Mouse (Mus musculus) megakaryocyte, embryonic 14.5 days (primary cell): ENCODE measurements around the gene Acly. TPM values are rescaled to one million over a fixed set of nuclear protein-coding genes. Genes with fewer than 3 reads are reported as not detected.

Experiments
- H3K27me3 ChIP-seq: replicated peaks from 2 replicates; pipeline ENCODE3; 2012; ENCODE audit warnings: inconsistent platforms
- H3K36me3 ChIP-seq: replicated peaks from 2 replicates; pipeline ENCODE3; 2012; ENCODE audit warnings: low read length, inconsistent platforms, mixed read lengths
- H3K4me1 ChIP-seq: 2 replicates; pipeline ENCODE4 v1.6.1; 2012; ENCODE audit warnings: inconsistent platforms
- H3K4me3 ChIP-seq: replicated peaks from 2 replicates; pipeline ENCODE3; 2012; ENCODE audit warnings: moderate library complexity, mild to moderate bottlenecking, inconsistent platforms
- H3K9me3 ChIP-seq: 2 replicates; pipeline ENCODE4 v1.6.1; 2012; ENCODE audit warnings: inconsistent platforms
- FLI1 ChIP-seq: IDR thresholded peaks from 2 replicates; pipeline ENCODE4 v1.6.1; 2012; ENCODE audit warnings: low read length, inconsistent platforms, mixed read lengths
- GATA1 ChIP-seq: IDR thresholded peaks from 3 replicates; pipeline ENCODE4 v1.6.1; 2012; ENCODE audit warnings: mixed read lengths, low read length, inconsistent platforms, borderline replicate concordance
- polyA plus RNA-seq: library from polyadenylated mRNA; stranded (reverse); fragments of >175 nt; gene quantifications from 2 replicates; pipeline ENCODE4 v1.2.3, GENCODE M21; 2012; ENCODE audit warnings: low replicate concordance; ENCODE audit not compliant: insufficient read depth

Acly gene
- polyA plus RNA-seq, 1 experiment = 21.1 TPM

DNA sequence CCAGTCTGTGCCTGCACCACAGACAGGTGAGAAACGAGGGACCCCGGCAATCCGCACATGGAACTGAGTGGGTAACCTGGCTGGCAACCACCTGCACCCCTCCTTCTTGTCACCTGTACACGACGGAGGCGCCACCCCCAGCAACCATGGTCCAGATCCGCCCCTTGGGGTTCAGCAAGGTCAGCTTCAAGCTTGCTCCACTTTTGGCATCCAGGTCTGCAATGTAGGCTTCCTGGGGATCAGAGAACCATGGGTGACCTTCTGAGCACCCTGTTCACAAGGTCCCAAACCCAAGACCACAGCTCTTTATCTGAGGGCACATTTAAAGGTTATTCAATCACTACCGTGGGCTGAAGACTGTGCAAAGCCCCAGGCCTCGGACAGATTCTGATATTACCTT, 12.0 kb downstream of the Acly start:
- Histone ChIP-seq H3K36me3 (peaks cover 100% of the 10 kb centered on the region), H3K4me3 (no peak overlapping the region), H3K27me3 (no peaks in the 10 kb centered on the region), H3K4me1 (peaks cover 16% of the 10 kb centered on the region; the same call in 1 of the 2 replicates), H3K9me3 (no peaks in the 10 kb centered on the region)
- no peak for TF ChIP-seq GATA1
- no peak for TF ChIP-seq FLI1

GRCm38 (mm10) chr11:100515061-100515460, 12.7 kb downstream of the Acly start:
- H3K27me3 ChIP-seq = no peaks in the 10 kb centered on the region
- no peaks in the 10 kb centered on the region for H3K9me3 ChIP-seq
- TF ChIP-seq GATA1 (no peak), FLI1 (no peak)
- peaks cover 11% of the 10 kb centered on the region; the same call in 1 of the 2 replicates for H3K4me1 ChIP-seq
- H3K36me3 ChIP-seq = peaks cover 100% of the 10 kb centered on the region
- H3K4me3 ChIP-seq = no peak overlapping the region

DNA sequence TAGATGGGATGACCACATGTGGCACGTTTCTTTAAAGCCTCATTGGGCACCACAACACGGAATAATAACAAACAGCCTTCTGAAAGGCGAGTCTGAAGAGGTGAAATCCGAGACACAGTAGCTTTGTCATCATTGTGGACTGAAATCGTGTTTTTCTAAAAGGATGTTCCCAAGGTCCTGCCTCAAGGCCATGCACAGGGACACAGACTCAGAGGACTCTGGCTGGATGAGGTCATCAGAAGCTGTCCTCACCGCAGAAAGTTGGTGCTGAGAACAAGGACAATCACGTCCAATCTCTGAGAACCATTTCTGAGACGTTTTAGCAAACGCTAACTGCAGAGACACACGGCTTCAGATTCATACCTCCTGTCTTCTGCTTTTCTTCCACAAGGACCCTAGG, 14.1 kb downstream of the Acly start:
- no peaks in the 10 kb centered on the region for H3K27me3 ChIP-seq
- TF ChIP-seq GATA1 = no peak
- TF ChIP-seq FLI1 = no peak
- H3K4me1 ChIP-seq = no peaks in the 10 kb centered on the region
- no peak overlapping the region for H3K4me3 ChIP-seq
- H3K36me3 ChIP-seq = peaks cover 100% of the 10 kb centered on the region
- H3K9me3 ChIP-seq = no peaks in the 10 kb centered on the region

- TF ChIP-seq GATA1 (no peak), FLI1 (no peak)
- peaks cover 100% of the 10 kb centered on the region for H3K36me3 ChIP-seq
Measured at GRCm38 (mm10) chr11:100512384-100512783, 15.4 kb downstream of the Acly start.

DNA sequence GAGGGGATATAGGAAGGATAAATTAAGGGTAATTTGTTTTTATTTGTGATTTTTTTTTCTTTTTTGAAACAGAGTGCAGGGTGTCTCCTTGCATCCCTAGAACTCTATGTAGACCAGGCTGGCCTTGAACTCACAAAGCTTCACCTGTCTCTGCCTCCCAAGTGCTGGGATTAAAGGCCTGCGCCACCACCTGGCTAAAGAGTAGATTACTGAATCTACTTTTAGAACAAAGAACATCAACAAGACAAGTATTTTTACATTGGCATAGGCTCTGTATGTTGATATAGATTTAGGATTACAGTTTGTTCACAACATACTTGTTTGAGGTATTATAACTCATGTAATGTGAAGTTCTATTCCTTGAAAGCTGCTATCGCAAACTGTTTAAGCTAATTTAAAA, 17.2 kb downstream of the Acly start:
- TF ChIP-seq FLI1 (no peak), GATA1 (no peak)
- Histone ChIP-seq H3K27me3 (no peaks in the 10 kb centered on the region), H3K36me3 (peaks cover 97% of the 10 kb centered on the region), H3K4me3 (no peak overlapping the region), H3K9me3 (no peaks in the 10 kb centered on the region), H3K4me1 (no peaks in the 10 kb centered on the region)

More at GRCm38 (mm10) chr11:100512384-100512783, 15.4 kb downstream of the Acly start:
- Histone ChIP-seq H3K27me3 (no peaks in the 10 kb centered on the region), H3K4me1 (no peaks in the 10 kb centered on the region), H3K4me3 (no peak overlapping the region), H3K9me3 (no peaks in the 10 kb centered on the region)

- no peak overlapping the region for H3K4me3 ChIP-seq
- no peaks in the 10 kb centered on the region for H3K9me3 ChIP-seq
- H3K4me1 ChIP-seq = peaks cover 12% of the 10 kb centered on the region
- peaks cover 97% of the 10 kb centered on the region for H3K36me3 ChIP-seq
- H3K27me3 ChIP-seq = no peaks in the 10 kb centered on the region
- TF ChIP-seq GATA1 = no peak
- TF ChIP-seq FLI1 = no peak
Measured at GRCm38 (mm10) chr11:100505997-100506396, 21.8 kb downstream of the Acly start.

DNA sequence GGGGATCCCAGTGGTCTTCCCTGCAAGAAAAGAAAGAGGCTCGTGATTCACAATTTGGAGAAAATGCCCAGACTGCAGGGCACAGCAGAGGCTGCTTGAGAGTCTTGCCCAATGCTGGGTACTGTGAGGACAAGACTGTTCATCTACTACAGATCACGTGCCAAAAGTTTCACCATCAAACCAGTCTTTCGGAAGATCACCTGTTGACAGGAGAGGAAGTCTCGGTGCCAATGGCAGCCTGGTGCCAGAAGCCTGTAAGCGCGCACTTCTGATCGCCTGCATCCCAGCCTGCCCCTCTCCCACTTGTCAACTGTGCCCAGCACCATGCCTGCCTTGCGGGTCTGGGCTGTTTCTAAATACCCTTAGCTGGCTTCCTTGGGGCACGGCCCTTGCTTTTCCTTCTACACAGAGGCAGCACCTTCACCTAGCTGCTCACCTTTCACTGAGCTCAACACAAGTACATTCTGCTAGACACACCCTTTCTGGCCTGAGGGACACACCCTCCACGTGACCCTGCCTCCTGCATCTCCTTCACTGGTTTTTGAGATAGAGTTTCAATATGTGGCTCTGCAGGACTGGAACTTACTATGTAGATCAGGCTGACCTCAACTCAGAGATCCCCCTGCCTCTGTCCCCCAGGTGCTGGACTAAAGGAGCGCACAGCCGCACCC, 22.7 kb downstream of the Acly start:
- Histone ChIP-seq H3K4me3 (no peak overlapping the region), H3K36me3 (peaks cover 97% of the 10 kb centered on the region), H3K9me3 (no peaks in the 10 kb centered on the region), H3K4me1 (peaks cover 21% of the 10 kb centered on the region), H3K27me3 (no peaks in the 10 kb centered on the region)
- no peak for TF ChIP-seq GATA1
- TF ChIP-seq FLI1 = no peak

- H3K4me1 ChIP-seq = peaks cover 21% of the 10 kb centered on the region
- H3K27me3 ChIP-seq = no peaks in the 10 kb centered on the region
- peaks cover 100% of the 10 kb centered on the region for H3K36me3 ChIP-seq
- H3K9me3 ChIP-seq = no peaks in the 10 kb centered on the region
- H3K4me3 ChIP-seq = no peak overlapping the region
- TF ChIP-seq FLI1 (no peak), GATA1 (no peak)
Measured at GRCm38 (mm10) chr11:100501321-100501720, 26.5 kb downstream of the Acly start.

GRCm38 (mm10) chr11:100500651-100501050, 27.1 kb downstream of the Acly start:
- H3K27me3 ChIP-seq = no peaks in the 10 kb centered on the region
- H3K36me3 ChIP-seq = peaks cover 100% of the 10 kb centered on the region
- H3K4me3 ChIP-seq = no peak overlapping the region
- no peaks in the 10 kb centered on the region for H3K9me3 ChIP-seq
- H3K4me1 ChIP-seq = peaks cover 21% of the 10 kb centered on the region
- TF ChIP-seq FLI1 = no peak
- no peak for TF ChIP-seq GATA1

GRCm38 (mm10) chr11:100500241-100500640, 27.6 kb downstream of the Acly start:
- H3K36me3 ChIP-seq = peaks cover 100% of the 10 kb centered on the region
- no peaks in the 10 kb centered on the region for H3K27me3 ChIP-seq
- H3K9me3 ChIP-seq = no peaks in the 10 kb centered on the region
- H3K4me1 ChIP-seq = peaks cover 21% of the 10 kb centered on the region
- no peak for TF ChIP-seq GATA1
- no peak for TF ChIP-seq FLI1
- no peak overlapping the region for H3K4me3 ChIP-seq
